Mouse (Mus musculus): ENCODE measurements around the gene Eral1. TPM values are rescaled to one million over a fixed set of nuclear protein-coding genes. Genes with fewer than 3 reads are reported as not detected.

Gene Eral1
- polyA plus RNA-seq, 1 experiment: 6.1 TPM

GRCm38 (mm10) chr11:78102142-78102541 lies 22.0 kb upstream of the Eral1 start:
- TF ChIP-seq GATA1 (IDR thresholded peaks at IDR 0.05; ENCODE audit: low read length): no peak

- no peak for TF ChIP-seq GATA1 (IDR thresholded peaks at IDR 0.05; ENCODE audit: low read length)
These were observed 20.6 kb upstream of the Eral1 start for GRCm38 (mm10) chr11:78100746-78101145.

DNA sequence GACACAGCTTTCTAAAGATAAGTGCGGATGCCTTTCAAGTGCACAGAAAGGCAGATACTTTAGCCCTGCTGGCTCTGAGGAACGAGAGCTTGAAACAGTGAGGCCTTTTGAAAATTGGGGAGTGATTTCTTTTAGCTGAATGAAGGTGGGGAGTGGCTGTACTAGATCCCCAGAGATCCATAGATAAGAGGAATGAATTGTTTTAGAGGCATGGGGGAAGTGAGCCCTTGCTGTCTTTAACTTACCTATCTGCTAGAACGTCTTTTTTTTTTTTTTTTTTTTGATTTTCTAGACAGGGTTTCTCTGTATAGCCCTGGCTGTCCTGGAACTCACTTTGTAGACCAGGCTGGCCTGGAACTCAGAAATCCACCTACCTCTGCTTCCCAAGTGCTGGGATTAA lies 16.9 kb upstream of the Eral1 start:
- TF ChIP-seq GATA1 (IDR thresholded peaks at IDR 0.05; ENCODE audit: low read length): no peak

GRCm38 (mm10) chr11:78095144-78095516 lies 14.9 kb upstream of the Eral1 start:
- no peak for TF ChIP-seq GATA1 (IDR thresholded peaks at IDR 0.05; ENCODE audit: low read length)

DNA sequence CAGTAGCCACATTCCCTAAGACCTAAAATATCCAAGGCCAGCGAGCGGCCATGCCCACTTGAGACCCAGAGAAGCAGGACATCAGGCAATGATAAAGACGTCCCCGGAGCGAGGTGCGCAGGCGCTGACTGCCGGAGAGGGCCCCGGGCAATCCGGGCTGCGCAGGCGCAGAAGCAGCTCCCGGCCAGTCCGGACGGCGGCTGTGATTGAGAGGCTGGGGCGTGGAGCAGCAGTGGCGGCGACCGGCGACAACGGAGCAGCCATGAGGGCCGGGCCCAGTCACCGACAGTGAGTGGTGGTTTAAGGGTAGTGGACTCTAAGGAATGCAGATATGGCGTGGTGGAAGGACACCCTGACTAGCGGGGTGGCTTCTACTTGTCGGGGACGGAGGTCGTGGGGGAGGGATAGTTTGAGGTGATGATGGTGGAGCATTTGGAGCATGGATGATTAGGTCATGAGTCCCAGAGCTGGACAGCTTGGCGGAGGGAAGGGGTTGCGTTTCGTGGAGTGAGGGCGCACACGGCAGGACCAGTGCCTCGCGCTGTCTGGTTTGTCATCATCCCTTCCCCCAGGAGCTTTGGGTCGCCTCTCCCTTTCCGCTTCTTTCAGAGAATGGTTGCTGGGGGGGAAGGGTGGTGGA lies 14.4 kb upstream of the Eral1 start, which contains the start of gene Fam222b:
Fam222b (plus strand) TSS at position 157 of the 640 bp plus-strand sequence.
- TF ChIP-seq GATA1 (IDR thresholded peaks at IDR 0.05; ENCODE audit: low read length): no peak

DNA sequence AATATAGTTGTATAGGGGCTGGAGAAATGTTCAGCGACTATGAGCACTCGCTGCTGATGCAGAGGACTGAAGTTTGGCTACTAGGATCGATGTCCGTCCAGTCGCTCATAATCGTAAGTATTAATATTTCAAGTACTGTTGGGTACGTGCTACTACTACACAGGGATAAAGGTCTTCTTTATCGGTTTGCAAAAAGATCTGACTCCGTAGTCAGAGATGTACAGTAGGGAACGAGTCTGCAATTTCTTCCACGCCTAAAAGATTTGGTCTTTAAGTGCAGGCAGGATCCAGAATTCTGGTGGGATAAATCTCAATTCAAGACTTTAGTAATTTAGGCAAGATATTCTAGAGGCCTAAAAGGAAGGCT lies 13.9 kb upstream of the Eral1 start:
- no peak for TF ChIP-seq GATA1 (IDR thresholded peaks at IDR 0.05; ENCODE audit: low read length)

DNA sequence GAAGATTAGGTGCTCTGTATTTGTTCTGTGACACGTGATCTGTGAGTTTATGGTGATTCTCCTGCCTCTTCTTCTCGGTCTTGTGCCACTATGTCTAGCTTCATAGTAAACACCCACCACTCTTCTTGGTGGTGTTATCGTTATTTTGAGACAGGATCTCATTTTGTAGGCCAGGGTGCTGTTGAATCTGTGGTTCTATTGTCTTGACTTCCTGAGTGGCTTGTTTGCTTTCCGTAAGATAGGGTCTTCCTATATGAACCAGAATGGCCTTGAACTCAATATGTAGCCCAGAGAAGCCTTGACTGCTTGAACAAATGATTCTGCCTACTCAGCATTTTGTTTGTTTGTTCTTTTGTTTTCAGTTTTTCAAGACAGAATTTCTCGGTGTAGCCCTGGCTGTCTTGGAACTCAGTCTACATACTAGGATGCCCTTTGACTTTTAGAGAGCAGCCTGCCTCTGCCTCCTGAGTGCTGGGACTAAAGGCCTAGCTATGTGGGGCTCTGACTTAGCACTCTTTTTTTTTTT lies 7.6 kb upstream of the Eral1 start:
- no peak for TF ChIP-seq GATA1 (IDR thresholded peaks at IDR 0.05; ENCODE audit: low read length)

- TF ChIP-seq GATA1 (IDR thresholded peaks at IDR 0.05; ENCODE audit: low read length): no peak
These were observed 6.8 kb upstream of the Eral1 start for GRCm38 (mm10) chr11:78086925-78087479.

DNA sequence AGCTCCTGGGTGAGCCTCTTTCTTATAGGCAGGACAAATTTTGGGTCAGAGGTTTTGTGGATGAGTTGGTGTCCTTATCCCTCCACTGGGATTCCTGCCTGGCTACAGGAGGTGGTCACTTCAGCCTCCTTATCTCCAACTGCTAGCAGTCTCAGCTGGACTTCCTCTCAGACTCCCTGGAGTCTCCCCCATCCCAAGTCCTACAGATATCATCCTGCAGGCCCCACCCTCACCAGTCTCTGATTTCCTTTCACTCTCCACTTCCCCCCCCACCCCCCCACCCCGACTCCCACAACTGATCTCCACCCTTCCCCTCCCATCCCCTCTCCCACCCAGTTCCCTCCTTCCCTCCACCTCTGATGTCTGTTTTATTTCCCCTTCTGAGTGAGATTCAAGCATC lies 3.4 kb upstream of the Eral1 start:
- no peak for TF ChIP-seq GATA1 (IDR thresholded peaks at IDR 0.05; ENCODE audit: low read length)

DNA sequence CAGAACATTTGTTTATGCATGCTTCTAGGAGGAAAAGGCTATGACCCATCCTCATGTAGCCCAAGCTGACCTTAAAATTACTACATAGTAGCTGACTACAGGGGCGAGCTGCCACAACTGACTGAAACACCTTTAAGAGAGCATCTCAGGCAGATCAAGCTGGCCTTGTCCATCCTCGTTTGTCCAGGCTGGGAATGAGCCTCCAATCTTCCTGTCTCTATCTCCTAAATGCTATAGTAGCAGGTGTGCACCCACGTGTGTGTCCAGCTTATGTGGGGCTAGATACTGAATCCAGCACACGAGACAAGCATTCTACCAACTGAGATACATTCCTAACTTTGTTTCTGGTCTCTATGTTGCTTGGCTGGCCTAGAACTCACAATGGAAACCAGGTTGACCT lies 5.5 kb downstream of the Eral1 start:
- no peak for TF ChIP-seq GATA1 (IDR thresholded peaks at IDR 0.05; ENCODE audit: low read length)

- no peak for TF ChIP-seq GATA1 (IDR thresholded peaks at IDR 0.05; ENCODE audit: low read length)
These were observed 5.9 kb downstream of the Eral1 start for GRCm38 (mm10) chr11:78074277-78074652.

- no peak for TF ChIP-seq GATA1 (IDR thresholded peaks at IDR 0.05; ENCODE audit: low read length)
These were observed 6.5 kb downstream of the Eral1 start for GRCm38 (mm10) chr11:78073577-78074276.

GRCm38 (mm10) chr11:78072425-78073130 lies 7.6 kb downstream of the Eral1 start:
- TF ChIP-seq GATA1 (IDR thresholded peaks at IDR 0.05; ENCODE audit: low read length): no peak

- no peak for TF ChIP-seq GATA1 (IDR thresholded peaks at IDR 0.05; ENCODE audit: low read length)
These were observed 8.2 kb downstream of the Eral1 start for GRCm38 (mm10) chr11:78071938-78072337.

DNA sequence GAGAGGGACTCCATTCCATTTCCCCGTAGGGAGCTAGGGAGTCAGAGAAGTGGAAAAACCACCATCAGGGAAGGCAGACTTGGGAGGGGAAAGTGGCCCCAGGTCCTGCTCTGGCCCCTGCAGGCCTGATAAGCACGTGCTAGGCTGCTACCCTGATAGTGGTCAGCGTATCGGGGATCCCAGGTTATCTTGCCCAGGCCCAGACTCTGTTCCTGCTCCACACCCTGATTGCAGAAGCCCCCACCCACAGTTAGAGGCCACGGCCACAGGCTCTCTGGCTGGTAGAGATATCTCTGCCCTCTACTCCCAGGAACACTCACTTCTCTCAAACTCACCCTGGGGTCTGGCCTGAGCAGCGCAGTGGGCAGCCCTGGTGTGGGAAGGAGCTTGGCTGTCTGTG lies 10.5 kb downstream of the Eral1 start:
- TF ChIP-seq GATA1 (IDR thresholded peaks at IDR 0.05; ENCODE audit: low read length): peak; percentile 100

DNA sequence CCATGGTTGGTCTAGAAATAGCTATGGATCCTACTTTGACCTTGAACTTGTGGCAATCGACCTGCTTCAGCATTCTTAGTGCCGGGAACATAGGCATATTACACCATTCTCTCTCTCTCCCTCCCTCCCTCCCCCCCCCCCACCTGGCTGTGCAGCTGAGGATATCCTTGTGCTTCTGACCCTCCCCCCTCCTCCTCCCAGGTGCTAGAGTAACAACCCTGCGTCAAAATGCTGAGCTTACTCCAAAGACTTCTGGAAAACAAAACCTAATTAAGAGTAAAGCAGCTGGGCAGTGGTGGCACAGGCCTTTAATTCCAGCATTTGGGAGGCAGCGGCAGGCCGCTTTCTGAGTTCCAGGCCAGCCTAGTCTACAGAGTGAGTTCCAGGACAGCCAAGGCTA lies 11.1 kb downstream of the Eral1 start:
- no peak for TF ChIP-seq GATA1 (IDR thresholded peaks at IDR 0.05; ENCODE audit: low read length)

Measured in G1E-ER4 (cell line).